Mouse (Mus musculus): Measurements from ENCODE around the gene Homer1.

DNA sequence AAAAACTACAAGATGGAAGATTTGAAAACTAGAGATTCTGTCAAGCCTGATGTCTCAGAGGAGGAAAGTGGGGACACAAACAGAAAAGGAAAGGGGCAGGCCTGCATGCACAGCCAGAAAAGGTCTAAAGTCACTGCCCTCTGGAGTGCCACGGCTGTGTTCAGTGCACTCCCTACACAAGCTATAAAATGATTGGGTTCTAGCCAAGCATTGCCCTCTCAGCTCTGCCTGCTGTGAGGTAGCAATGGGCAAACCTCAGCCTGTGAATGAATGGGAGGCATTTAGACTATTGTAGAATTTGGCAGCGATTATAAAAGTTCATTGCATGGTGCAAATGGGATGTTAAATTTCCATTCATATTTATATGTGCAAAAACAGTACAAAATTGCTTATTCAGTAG lies 120.3 kb downstream of the Homer1 start:
- no peak for TF ChIP-seq CTCF (IDR thresholded peaks at IDR 0.05; ENCODE audit: control insufficient read depth, insufficient read depth, insufficient read length)
- no peak for TF ChIP-seq MAX (IDR thresholded peaks at IDR 0.05)
- TF ChIP-seq MYOD1 (IDR thresholded peaks at IDR 0.05; ENCODE audit: control insufficient read depth, insufficient read length, low read depth), result no peak
- TF ChIP-seq CEBPB (IDR thresholded peaks at IDR 0.05; ENCODE audit: low read depth), result no peak
- TF ChIP-seq USF1 (IDR thresholded peaks at IDR 0.05; ENCODE audit: low read depth), result no peak
- TF ChIP-seq MYOG (IDR thresholded peaks at IDR 0.05; ENCODE audit: control insufficient read depth, extremely low read depth, insufficient read length), result no peak
- no peak for TF ChIP-seq FOSL1 (IDR thresholded peaks at IDR 0.05; ENCODE audit: insufficient read depth, low read length, poor library complexity, severe bottlenecking)
